Mouse (Mus musculus) CH12.LX (cell line): ENCODE data around the gene BC030870.

Experiments
- CHD2 ChIP-seq: IDR thresholded peaks from 2 replicates; pipeline ENCODE4 v1.6.1; 2011; ENCODE audit warnings: low read length, improper control_type of control experiment
- CTCF ChIP-seq, 2 experiments: IDR thresholded peaks in 1 of 2; conservative IDR thresholded peaks in 1 of 2; 2 replicates each; pipeline ENCODE4 v1.5.1; 2011 to 2012; ENCODE audit warnings: low read depth in 2 of 2, low read length in 2 of 2, improper control_type of control experiment in 1 of 2, inconsistent platforms in 1 of 2, mild to moderate bottlenecking in 1 of 2, moderate library complexity in 1 of 2
- EP300 ChIP-seq: IDR thresholded peaks from 2 replicates; pipeline ENCODE4 v1.6.1; 2011; ENCODE audit warnings: low read length, improper control_type of control experiment
- GABPA ChIP-seq: IDR thresholded peaks from 2 replicates; pipeline ENCODE4 v1.6.1; 2012; ENCODE audit warnings: low read depth, low read length, improper control_type of control experiment, inconsistent platforms; ENCODE audit not compliant: insufficient replicate concordance
- MAX ChIP-seq: IDR thresholded peaks from 2 replicates; pipeline ENCODE4 v1.6.1; 2011; ENCODE audit warnings: low read length, improper control_type of control experiment
- PAX5 ChIP-seq: IDR thresholded peaks from 2 replicates; pipeline ENCODE4 v1.6.1; 2012; ENCODE audit warnings: low read length, inconsistent platforms, mixed read lengths
- POLR2A ChIP-seq: IDR thresholded peaks from 2 replicates; pipeline ENCODE4 v1.6.1; 2011; ENCODE audit warnings: low read depth, mild to moderate bottlenecking, improper control_type of control experiment, low read length
- SIN3A ChIP-seq: IDR thresholded peaks from 2 replicates; pipeline ENCODE4 v1.6.1; 2012; ENCODE audit warnings: low read length, improper control_type of control experiment, inconsistent platforms
- TBP ChIP-seq: conservative IDR thresholded peaks from 2 replicates; pipeline ENCODE4 v1.6.1; 2011; ENCODE audit warnings: low read depth, low read length, improper control_type of control experiment
- USF1 ChIP-seq: IDR thresholded peaks from 2 replicates; pipeline ENCODE4 v1.6.1; 2014; ENCODE audit warnings: low read depth, mild to moderate bottlenecking, inconsistent platforms, low read length, improper control_type of control experiment

DNA sequence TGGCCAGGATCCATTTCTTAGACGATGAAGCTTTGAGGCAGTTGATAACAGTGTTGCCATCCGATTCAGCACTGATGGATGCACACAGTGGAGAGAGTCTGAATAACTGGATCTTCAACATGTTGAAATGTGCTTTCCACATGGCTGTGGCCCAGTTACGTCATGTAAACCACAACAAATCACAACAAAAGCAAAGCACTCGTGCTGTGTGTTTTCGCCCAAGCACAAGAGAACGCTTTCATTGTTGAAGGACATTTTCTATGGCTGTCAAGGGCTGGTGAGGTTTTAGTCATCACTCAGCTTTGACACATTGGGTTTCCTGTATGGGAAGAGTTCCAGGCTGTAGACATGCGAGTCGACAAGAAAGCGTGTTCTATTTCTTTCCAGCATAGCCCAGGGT lies 48.6 kb downstream of the BC030870 start:
- TF ChIP-seq CTCF (conservative IDR thresholded peaks at IDR 0.05 in 1 of 2, IDR thresholded peaks at IDR 0.05 in 1 of 2; ENCODE audit: low read depth in 2 of 2, low read length in 2 of 2), result no peak
- no peak for TF ChIP-seq USF1
- no peak for TF ChIP-seq POLR2A
- no peak for TF ChIP-seq CHD2
- TF ChIP-seq GABPA, result no peak
- TF ChIP-seq PAX5, result no peak
- TF ChIP-seq EP300, result no peak
- no peak for TF ChIP-seq SIN3A
- no peak for TF ChIP-seq MAX
- TF ChIP-seq TBP, result no peak
